Mouse (Mus musculus): Measurements from ENCODE around the gene Smyd1. TPM values are rescaled to one million over a fixed set of nuclear protein-coding genes. Genes with fewer than 3 reads are reported as not detected.

Gene Smyd1
- 0.25 TPM in 1 of 2 replicates, not detected in the other for total RNA-seq (2023)

DNA sequence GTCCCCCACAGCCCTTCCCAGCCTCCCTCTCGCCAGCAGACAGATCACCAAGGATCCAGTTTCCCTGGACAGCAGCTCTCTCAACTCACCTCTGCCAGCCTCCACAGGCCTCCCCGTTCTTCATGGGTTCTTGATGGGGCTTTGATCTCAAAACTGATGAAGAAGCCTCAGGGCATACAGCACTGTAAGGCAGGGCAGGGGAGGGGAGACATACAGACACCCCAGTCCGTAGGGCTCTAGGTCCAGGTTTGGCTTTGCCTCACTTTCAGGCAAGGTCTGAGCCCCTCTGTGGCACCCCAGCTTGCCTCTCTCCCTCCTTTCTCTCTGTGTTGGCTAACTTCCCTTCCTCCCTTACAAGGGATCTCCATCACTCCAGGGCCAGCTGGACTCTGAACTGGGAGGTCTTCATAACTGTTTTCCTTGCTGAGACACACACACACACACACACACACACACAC is at the start of gene Smyd1:
Gene Smyd1 (minus strand): TSS at position 408 of the 458 bp plus-strand sequence.

DNA sequence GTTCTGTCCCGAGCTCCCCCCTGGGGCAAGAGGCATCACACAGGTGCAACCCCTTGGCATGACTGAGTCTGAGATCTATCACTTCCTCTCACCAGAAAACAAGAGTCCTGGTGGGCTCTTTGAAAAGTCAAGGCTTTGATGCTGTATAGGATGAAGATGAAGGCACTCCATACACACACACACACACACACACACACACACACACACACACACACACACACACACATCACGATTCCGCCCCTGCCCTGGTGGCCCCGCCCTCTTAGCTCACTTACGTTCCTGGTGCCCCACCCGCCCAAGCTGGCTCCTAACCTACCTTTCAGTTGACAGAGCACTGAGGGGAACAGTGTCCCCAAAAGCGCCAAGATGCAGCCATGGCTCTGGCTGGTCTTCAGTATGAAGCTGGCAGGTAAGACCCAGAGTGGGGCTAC is 473 bp upstream of the Smyd1 start, which contains the start of gene Cd8b1:
Gene Cd8b1 (plus strand): TSS at position 298 of the 431 bp plus-strand sequence.

DNA sequence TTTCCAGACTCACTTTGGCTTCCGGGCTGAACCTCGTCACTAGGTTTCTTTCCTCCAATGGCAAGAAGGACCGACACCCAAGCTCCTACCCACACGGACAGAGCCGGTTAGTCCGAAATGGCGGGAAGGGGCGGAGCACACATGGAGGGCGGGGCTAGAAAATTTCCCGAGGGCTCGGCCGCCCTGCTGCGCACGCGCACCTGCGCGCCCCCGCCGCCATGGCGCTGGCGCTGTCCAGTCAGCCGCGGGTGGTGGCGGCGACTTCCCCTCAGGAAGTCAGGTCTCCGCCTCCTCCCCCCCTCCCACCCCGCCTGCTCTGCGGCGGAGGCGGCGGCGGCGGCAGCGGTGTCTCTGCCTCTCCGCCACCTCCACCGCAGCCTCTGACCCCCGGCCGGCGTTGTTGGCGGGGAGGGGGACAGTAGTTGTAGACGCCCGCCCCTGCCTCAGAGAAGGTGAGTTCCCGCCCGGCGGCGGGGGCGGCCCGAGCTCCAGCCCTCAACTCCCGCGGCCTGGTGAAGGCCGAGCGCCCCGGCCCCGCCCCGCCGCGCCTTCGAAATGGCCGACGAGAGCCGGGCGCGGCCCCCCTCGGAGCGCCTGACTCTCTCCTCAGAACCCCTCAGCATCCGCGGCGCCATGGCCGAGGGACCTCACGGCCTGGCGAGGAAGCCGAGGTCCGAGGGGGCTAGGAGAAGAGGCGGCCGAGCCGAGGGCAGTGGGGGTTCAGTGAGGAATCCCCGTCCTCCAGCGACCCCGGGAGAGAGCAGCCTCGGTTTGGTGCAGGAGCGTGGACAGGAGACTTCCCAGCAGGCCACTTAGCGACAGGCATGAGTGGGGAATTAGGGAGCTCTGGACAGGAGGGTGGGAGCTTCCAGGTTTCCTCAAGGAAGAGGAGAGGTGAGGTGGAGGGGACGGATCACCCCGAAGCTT is 50.4 kb downstream of the Smyd1 start, which contains the start of gene Krcc1:
Gene Krcc1 (plus strand): TSS at position 289 of the 927 bp plus-strand sequence.

DNA sequence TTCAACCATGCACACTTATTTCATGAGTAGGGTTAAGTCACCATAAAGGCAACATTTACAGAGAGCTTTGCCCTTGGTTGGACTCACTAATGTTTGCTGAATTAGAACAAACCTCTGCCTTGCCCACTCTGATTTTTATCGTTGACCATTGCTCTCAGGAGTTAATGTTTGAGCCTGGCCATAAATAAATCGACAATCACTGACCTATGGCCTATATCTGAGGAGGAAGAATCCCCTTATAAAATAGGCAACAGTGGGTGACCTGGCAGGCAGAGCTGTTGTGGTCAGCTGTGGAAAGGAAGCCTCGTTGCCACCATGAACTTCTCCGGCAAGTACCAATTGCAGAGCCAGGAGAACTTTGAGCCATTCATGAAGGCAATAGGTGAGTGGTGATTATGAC is 122.4 kb downstream of the Smyd1 start, which contains the start of gene Fabp1:
Gene Fabp1 (plus strand): TSS at position 216 of the 400 bp plus-strand sequence.

Other genes with a start within 250 kb of the Smyd1 start
- not detected in 2 replicates for gene Thnsl2, start 177.8 kb downstream of the Smyd1 start, total RNA-seq (2023)
- not detected in 2 replicates for gene Fabp1, start 122.4 kb downstream of the Smyd1 start, total RNA-seq (2023)
- 25.8 and 28.8 TPM in 2 replicates for gene Krcc1, start 50.6 kb downstream of the Smyd1 start, total RNA-seq (2023)
- gene Cd8b1, start 555 bp upstream of the Smyd1 start, total RNA-seq (2023), result 0.32 TPM in 1 of 2 replicates, not detected in the other
- gene Cd8a, start 51.2 kb upstream of the Smyd1 start, total RNA-seq (2023), result not detected in 2 replicates
- gene Rmnd5a, start 118.4 kb upstream of the Smyd1 start, total RNA-seq (2023), result 41.3 and 59.6 TPM in 2 replicates
- gene Rnf103, start 171.7 kb upstream of the Smyd1 start, total RNA-seq (2023), result 19.9 and 24.9 TPM in 2 replicates
- 51.9 and 59.0 TPM in 2 replicates for gene Chmp3, start 221.6 kb upstream of the Smyd1 start, total RNA-seq (2023)

Measured in neutrophil, adult 65 days (primary cell).